Mouse (Mus musculus) liver, embryonic 11.5 days (tissue): ENCODE measurements around the gene Rpl6. TPM values are rescaled to one million over a fixed set of nuclear protein-coding genes. Genes with fewer than 3 reads are reported as not detected.

Experiments used
- ATAC-seq: fragments of 200-750 bp; cut with Nextera tagmentation; replicated peaks from 2 replicates; pipeline ENCODE4 v1.8.0; 2017; ENCODE audit warnings: moderate number of reproducible peaks, mild to moderate bottlenecking, moderate TSS enrichment, moderate library complexity; ENCODE audit not compliant: low FRiP score
- DNase-seq: peaks from one replicate; pipeline ENCODE4 v3.0.0-alpha.2; 2017; ENCODE audit warnings: low spot score
- H3K27ac ChIP-seq: fragments of 300-500 bp; sonication (generic); 2 replicates; pipeline ENCODE4 v1.5.1; 2014; ENCODE audit warnings: mild to moderate bottlenecking, low read depth, low read length, control low read depth
- H3K27me3 ChIP-seq: fragments of 300-500 bp; sonication (generic); replicated peaks from 2 replicates; pipeline ENCODE4 v1.6.1; 2014; ENCODE audit warnings: low read length, mixed read lengths; ENCODE audit not compliant: control insufficient read depth, insufficient read depth
- H3K36me3 ChIP-seq: fragments of 300-500 bp; sonication (generic); 2 replicates; pipeline ENCODE4 v1.6.1; 2014; ENCODE audit warnings: mild to moderate bottlenecking, low read length, moderate library complexity, mixed read lengths; ENCODE audit not compliant: control insufficient read depth, insufficient read depth
- H3K4me1 ChIP-seq: fragments of 300-500 bp; sonication (generic); replicated peaks from 2 replicates; pipeline ENCODE4 v1.6.1; 2014; ENCODE audit warnings: low read length, mixed read lengths; ENCODE audit not compliant: control insufficient read depth, insufficient read depth
- H3K4me2 ChIP-seq: fragments of 300-500 bp; sonication (generic); 2 replicates; pipeline ENCODE4 v1.6.1; 2014; ENCODE audit warnings: mild to moderate bottlenecking, control low read depth, moderate library complexity
- H3K4me3 ChIP-seq: fragments of 300-500 bp; sonication (generic); 2 replicates; pipeline ENCODE4 v1.5.1; 2014; ENCODE audit warnings: low read depth, low read length, control low read depth
- H3K9ac ChIP-seq: fragments of 300-500 bp; sonication (generic); 2 replicates; pipeline ENCODE4 v1.6.1; 2014; ENCODE audit warnings: low read depth, low read length, control low read depth
- H3K9me3 ChIP-seq: fragments of 300-500 bp; sonication (generic); 2 replicates; pipeline ENCODE4 v1.6.1; 2016; ENCODE audit warnings: low read length, inconsistent platforms, mixed read lengths; ENCODE audit not compliant: control insufficient read depth
- WGBS: fragments of 180-500 bp; shearing (Covaris S2); extraction: QIAGEN DNeasy Blood & Tissue Kit; methylation state at CpG from one replicate; pipeline ENCODE4 v1.1.7; 2014; 5-methylcytosine and 5-hydroxymethylcytosine counted together
- polyA plus RNA-seq: library from polyadenylated mRNA; unstranded; fragments of >200 nt; fragmentation: Nextera tagmentation; extraction: Ambion mirVana; gene quantifications from 2 replicates; pipeline ENCODE4 v1.2.1, GENCODE M21; 2014

Rpl6 gene
- polyA plus RNA-seq, 1 experiment from 2014 or later, result 1,036 TPM

- Histone ChIP-seq H3K27me3 (no peaks in the 10 kb centered on the region), H3K4me1 (peaks cover 42% of the 10 kb centered on the region), H3K36me3 (0 out of 2 replicates have a peak, but pooled peaks cover 4% of the 10 kb centered on the region), H3K9ac (no peak overlapping the region), H3K4me2 (peak overlapping the region; percentile 40), H3K27ac (peak overlapping the region; percentile 81), H3K4me3 (no peak overlapping the region), H3K9me3 (no peaks in the 10 kb centered on the region)
- ATAC-seq (peak; percentile 62), DNase-seq (no peak)
- 41% methylated on average over 2 of the region's 2 CpGs for WGBS
These were observed 29.4 kb downstream of the Rpl6 start for GRCm38 (mm10) chr5:121233726-121234125.

- no peak overlapping the region; the same call in 1 of the 2 replicates for H3K4me3 ChIP-seq
- no peaks in the 10 kb centered on the region for H3K36me3 ChIP-seq
- H3K27me3 ChIP-seq, result no peaks in the 10 kb centered on the region
- ATAC-seq (peak; percentile 97), DNase-seq (no peak)
- H3K9ac ChIP-seq, result peak overlapping the region; percentile 57
- H3K27ac ChIP-seq, result peak overlapping the region; percentile 95
- WGBS, result 32% methylated on average over 5 of the region's 5 CpGs
- H3K4me1 ChIP-seq, result peaks cover 42% of the 10 kb centered on the region
- peak overlapping the region; percentile 57 for H3K4me2 ChIP-seq
- no peaks in the 10 kb centered on the region for H3K9me3 ChIP-seq
These were observed 31.9 kb downstream of the Rpl6 start for GRCm38 (mm10) chr5:121236171-121236570.

- Histone ChIP-seq H3K27me3 (no peaks in the 10 kb centered on the region), H3K27ac (no peak overlapping the region), H3K4me1 (peaks cover 59% of the 10 kb centered on the region), H3K9ac (no peak overlapping the region), H3K36me3 (no peaks in the 10 kb centered on the region), H3K4me2 (no peak overlapping the region), H3K4me3 (no peak overlapping the region), H3K9me3 (no peaks in the 10 kb centered on the region)
- WGBS, result 72% methylated on average over 2 of the region's 2 CpGs
- no peak for DNase-seq
- no peak for ATAC-seq
These were observed 33.9 kb downstream of the Rpl6 start for GRCm38 (mm10) chr5:121238208-121238607.

- Histone ChIP-seq H3K4me1 (peaks cover 61% of the 10 kb centered on the region), H3K27me3 (no peaks in the 10 kb centered on the region), H3K36me3 (no peaks in the 10 kb centered on the region), H3K4me3 (no peak overlapping the region), H3K4me2 (no peak overlapping the region), H3K9ac (no peak overlapping the region), H3K27ac (peak overlapping the region; percentile 40; the same call in 1 of the 2 replicates), H3K9me3 (no peaks in the 10 kb centered on the region)
- no peak for DNase-seq
- no peak for ATAC-seq
- WGBS, result 66% methylated on average over 5 of the region's 5 CpGs
These were observed 35.6 kb downstream of the Rpl6 start for GRCm38 (mm10) chr5:121239846-121240245.

- Histone ChIP-seq H3K27ac (peak overlapping the region; percentile 95; the same call in 1 of the 2 replicates), H3K4me3 (no peak overlapping the region), H3K4me1 (peaks cover 72% of the 10 kb centered on the region), H3K9ac (peak overlapping the region; percentile 41), H3K27me3 (no peaks in the 10 kb centered on the region), H3K4me2 (peak overlapping the region; percentile 44), H3K9me3 (no peaks in the 10 kb centered on the region), H3K36me3 (no peaks in the 10 kb centered on the region)
- DNase-seq, result no peak
- ATAC-seq, result no peak
These were observed 36.9 kb downstream of the Rpl6 start for GRCm38 (mm10) chr5:121241182-121241581.

- H3K9ac ChIP-seq, result peak overlapping the region; percentile 47
- no peaks in the 10 kb centered on the region for H3K36me3 ChIP-seq
- WGBS, result 4% methylated on average over 1 of the region's 1 CpGs
- ATAC-seq (peak; percentile 38; the same call in 1 of the 2 replicates), DNase-seq (no peak)
- H3K27me3 ChIP-seq, result no peaks in the 10 kb centered on the region
- no peaks in the 10 kb centered on the region for H3K9me3 ChIP-seq
- H3K4me2 ChIP-seq, result peak overlapping the region; percentile 59
- H3K4me1 ChIP-seq, result peaks cover 68% of the 10 kb centered on the region
- peak overlapping the region; percentile 25 for H3K4me3 ChIP-seq
- H3K27ac ChIP-seq, result peak overlapping the region; percentile 95
These were observed 38.0 kb downstream of the Rpl6 start for GRCm38 (mm10) chr5:121242261-121242660.

GRCm38 (mm10) chr5:121242701-121243100, 38.4 kb downstream of the Rpl6 start:
- DNase-seq (no peak), ATAC-seq (peak; percentile 73)
- H3K9ac ChIP-seq, result peak overlapping the region; percentile 47
- peak overlapping the region; percentile 25 for H3K4me3 ChIP-seq
- peak overlapping the region; percentile 95 for H3K27ac ChIP-seq
- WGBS, result 51% methylated on average over 1 of the region's 1 CpGs
- no peaks in the 10 kb centered on the region for H3K36me3 ChIP-seq
- no peaks in the 10 kb centered on the region for H3K9me3 ChIP-seq
- H3K27me3 ChIP-seq, result no peaks in the 10 kb centered on the region
- H3K4me1 ChIP-seq, result peaks cover 67% of the 10 kb centered on the region
- H3K4me2 ChIP-seq, result peak overlapping the region; percentile 59

GRCm38 (mm10) chr5:121243676-121244364, 39.5 kb downstream of the Rpl6 start:
- Histone ChIP-seq H3K4me1 (peaks cover 74% of the 10 kb centered on the region), H3K9me3 (no peaks in the 10 kb centered on the region), H3K9ac (peak overlapping the region; percentile 47), H3K4me3 (no peak overlapping the region), H3K27me3 (no peaks in the 10 kb centered on the region), H3K27ac (peak overlapping the region; percentile 95), H3K36me3 (no peaks in the 10 kb centered on the region), H3K4me2 (peak overlapping the region; percentile 59)
- WGBS, result 85% methylated on average over 1 of the region's 1 CpGs
- no peak for DNase-seq
- ATAC-seq, result peak; percentile 69

GRCm38 (mm10) chr5:121244365-121244731, 40.1 kb downstream of the Rpl6 start:
- peak overlapping the region; percentile 95 for H3K27ac ChIP-seq
- H3K4me3 ChIP-seq, result no peak overlapping the region
- no peaks in the 10 kb centered on the region for H3K36me3 ChIP-seq
- H3K9me3 ChIP-seq, result no peaks in the 10 kb centered on the region
- no peaks in the 10 kb centered on the region for H3K27me3 ChIP-seq
- no peak overlapping the region for H3K9ac ChIP-seq
- DNase-seq, result no peak
- H3K4me2 ChIP-seq, result peak overlapping the region; percentile 59
- 46% methylated on average over 5 of the region's 5 CpGs for WGBS
- peaks cover 75% of the 10 kb centered on the region for H3K4me1 ChIP-seq
- ATAC-seq, result peak; percentile 71
